Mouse (Mus musculus) Patski (cell line): ENCODE data around the gene Apoa5. TPM values are rescaled to one million over a fixed set of nuclear protein-coding genes. Genes with fewer than 3 reads are reported as not detected.

ENCODE experiments used
- ATAC-seq: fragments of 100-300 bp; one replicate; pipeline ENCODE4 v1.8.0; 2021
- CTCF ChIA-PET: fragments of 350-600 bp; sonication (Branson Sonifier 250); formaldehyde crosslinking; loops from one replicate; lab custom pipeline; 2022; ENCODE audit warnings: inconsistent platforms; lab: Charles Lee
- POLR2A ChIA-PET: fragments of 350-600 bp; sonication (Branson Sonifier 250); formaldehyde crosslinking; loops from one replicate; lab custom pipeline; 2022; ENCODE audit warnings: antibody characterized with exemption, inconsistent platforms; lab: Charles Lee
- DNase-seq: peaks from one replicate; pipeline ENCODE4 v3.0.0-alpha.2; 2011; ENCODE audit warnings: low read depth, low spot score
- H3K27me3 ChIP-seq: fragments of 371-371 bp; one replicate; pipeline ENCODE4 v1.5.1; 2021
- CTCF ChIP-seq: fragments of 100-300 bp; IDR thresholded peaks from one replicate; pipeline ENCODE4 v1.5.1; 2021
- in situ Hi-C: fragments of 300-500 bp; cut with MboI; formaldehyde crosslinking; loops from 3 replicates; pipeline ENCODE4 v1.11.1; 2018; ENCODE audit warnings: low pct_unique_long_range_greater_than_20kb, mixed read lengths
- polyA plus RNA-seq: library from polyadenylated mRNA; unstranded; gene quantifications from one replicate; pipeline ENCODE4 v1.2.3, GENCODE M21; 2021

Gene Apoa5
- polyA plus RNA-seq, 1 experiment from 2014 or later: not detected

GRCm38 (mm10) chr9:46235649-46236048 is 32.8 kb upstream of the Apoa5 start:
- H3K27me3 ChIP-seq: peaks cover 18% of the 10 kb centered on the region
- in situ Hi-C loops: no loop called here
- no peak for TF ChIP-seq CTCF
- ATAC-seq (no peak), DNase-seq (no peak)
- POLR2A ChIA-PET: no interaction called here
- CTCF ChIA-PET: interaction anchor here (0.7 kb wide), 1 partner anchor 315 kb away, joined by 3 read pairs; no protein-coding TSS in a partner anchor

GRCm38 (mm10) chr9:46238850-46239249 is 29.6 kb upstream of the Apoa5 start:
- CTCF ChIA-PET: interaction anchor here (2.3 kb wide), 1 partner anchor 9 kb away, joined by 8 read pairs; no protein-coding TSS in a partner anchor
- peaks cover 43% of the 10 kb centered on the region for H3K27me3 ChIP-seq
- POLR2A ChIA-PET: no interaction called here
- DNase-seq (no peak), ATAC-seq (no peak)
- TF ChIP-seq CTCF: no peak
- in situ Hi-C loops: no loop called here

DNA sequence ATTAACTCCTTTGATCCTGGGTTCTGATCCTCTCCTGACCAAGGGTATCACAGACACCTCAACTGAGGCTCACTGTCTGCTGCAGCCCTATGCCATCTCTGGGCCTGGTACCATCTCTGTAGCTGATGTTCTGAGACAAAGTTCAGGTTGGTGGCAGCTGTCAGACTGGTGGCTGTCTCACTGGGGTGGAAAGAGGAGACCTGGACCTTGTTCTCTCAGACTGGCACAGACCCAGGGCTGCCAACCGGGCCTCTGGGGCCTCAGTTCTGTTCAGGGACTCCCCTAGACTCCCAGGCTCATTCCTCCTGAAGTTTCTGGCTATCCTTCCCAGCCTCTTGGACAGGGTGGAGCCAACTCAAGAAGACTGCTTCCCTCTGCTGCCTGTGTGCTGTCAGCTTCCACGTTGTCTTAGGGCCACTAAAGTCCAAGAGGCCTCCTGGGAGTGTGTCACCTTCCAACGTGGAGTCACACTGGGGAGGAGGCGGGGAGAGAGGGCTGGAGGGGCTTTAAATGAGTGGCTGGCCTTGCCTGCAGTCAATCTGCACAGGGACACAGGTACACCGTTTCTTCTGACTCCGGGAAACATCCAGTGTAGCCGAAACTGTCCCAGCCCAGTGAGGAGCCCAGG is 27.8 kb upstream of the Apoa5 start, which contains the start of gene Apoa4:
Gene Apoa4, plus strand, starts transcription at position 171 of the 628 bp plus-strand sequence.
- ChIA-PET POLR2A (no interaction called here), CTCF (interaction anchor here (2.3 kb wide), 1 partner anchor 11 kb away, joined by 8 read pairs; no protein-coding TSS in a partner anchor)
- in situ Hi-C loops: no loop called here
- DNase-seq: no peak
- peaks cover 43% of the 10 kb centered on the region for H3K27me3 ChIP-seq
- no peak for TF ChIP-seq CTCF
- ATAC-seq: no peak

- ChIA-PET POLR2A (no interaction called here), CTCF (interaction anchor here (1.6 to 2.0 kb wide), 2 partner anchors 12 to 51 kb away, joined by 3 to 8 read pairs; no protein-coding TSS in a partner anchor)
- H3K27me3 ChIP-seq: peaks cover 43% of the 10 kb centered on the region
- DNase-seq: no peak
- no peak for TF ChIP-seq CTCF
- ATAC-seq: no peak
- in situ Hi-C loops: no loop called here
These were observed 26.6 kb upstream of the Apoa5 start for GRCm38 (mm10) chr9:46241818-46242217.

GRCm38 (mm10) chr9:46243122-46243521 is 25.3 kb upstream of the Apoa5 start:
- TF ChIP-seq CTCF: no peak
- DNase-seq (no peak), ATAC-seq (no peak)
- peaks cover 39% of the 10 kb centered on the region for H3K27me3 ChIP-seq
- ChIA-PET CTCF (interaction anchor here (0.6 to 2.0 kb wide), 3 partner anchors 13 to 1379 kb away, joined by 3 to 8 read pairs (median 3); no protein-coding TSS in a partner anchor), POLR2A (no interaction called here)
- in situ Hi-C loops: no loop called here

- H3K27me3 ChIP-seq: peaks cover 41% of the 10 kb centered on the region
- DNase-seq: no peak
- no peak for ATAC-seq
- POLR2A ChIA-PET: no interaction called here
- TF ChIP-seq CTCF: no peak
- CTCF ChIA-PET: interaction anchor here (1.3 kb wide), 1 partner anchor 302 kb away, joined by 3 read pairs; no protein-coding TSS in a partner anchor
- in situ Hi-C loops: no loop called here
These were observed 24.8 kb upstream of the Apoa5 start for GRCm38 (mm10) chr9:46243584-46243983.

DNA sequence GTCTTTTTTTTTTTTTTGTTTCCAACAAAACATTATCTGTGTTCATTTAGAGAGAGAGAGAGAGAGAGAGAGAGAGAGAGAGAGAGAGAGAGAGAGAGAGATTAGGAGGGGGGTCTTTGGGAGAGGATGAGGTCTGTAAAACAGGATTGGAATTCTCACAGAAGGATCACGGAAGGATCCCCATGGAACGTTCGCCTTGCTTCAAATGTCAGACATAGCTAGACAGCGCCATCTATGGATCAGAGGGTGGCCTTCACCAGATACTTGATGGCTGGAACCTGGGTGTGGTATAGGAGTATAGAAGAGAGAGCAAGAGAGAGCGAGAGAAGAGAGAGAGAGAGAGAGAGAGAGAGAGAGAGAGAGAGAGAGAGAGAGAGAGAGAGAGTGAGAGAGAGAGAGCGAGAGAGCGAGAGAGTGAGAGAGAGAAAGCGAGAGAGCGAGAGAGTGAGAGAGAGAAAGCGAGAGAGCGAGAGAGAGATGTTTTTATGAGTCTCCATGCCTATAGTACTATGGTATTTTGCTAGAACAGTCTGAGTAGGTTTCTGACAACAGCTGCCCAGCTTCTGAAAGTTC is 21.6 kb upstream of the Apoa5 start:
- H3K27me3 ChIP-seq: peaks cover 31% of the 10 kb centered on the region
- TF ChIP-seq CTCF: no peak
- ChIA-PET CTCF (interaction anchor here (0.7 to 3.3 kb wide), 6 partner anchors 10 to 54 kb away, joined by 3 to 19 read pairs (median 3); no protein-coding TSS in a partner anchor), POLR2A (interaction anchor here (0.6 kb wide), 1 partner anchor 310 kb away, joined by 6 read pairs; no protein-coding TSS in a partner anchor)
- ATAC-seq: peak; percentile 67
- peak; percentile 7 for DNase-seq
- in situ Hi-C loops: no loop called here

DNA sequence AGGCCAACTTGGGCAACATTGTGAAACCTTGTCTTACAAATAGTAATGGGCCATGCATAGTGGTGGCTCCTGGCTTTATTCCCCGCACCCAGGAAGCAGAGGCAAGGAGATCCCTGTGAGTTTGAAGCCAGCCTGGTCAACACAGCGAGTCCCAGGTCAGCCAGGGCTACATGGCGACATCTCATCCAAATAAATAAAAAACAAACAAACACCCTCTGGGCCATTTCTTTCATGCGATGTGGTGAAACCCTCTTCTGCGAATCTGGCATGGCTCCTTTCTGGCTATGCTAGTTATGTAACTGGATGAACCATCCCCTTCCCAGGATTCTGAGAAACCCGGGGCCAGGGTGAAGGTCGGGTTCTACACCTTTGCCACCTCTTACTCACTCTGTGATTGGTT is 12.3 kb upstream of the Apoa5 start:
- TF ChIP-seq CTCF: no peak
- POLR2A ChIA-PET: no interaction called here
- in situ Hi-C loops: no loop called here
- ATAC-seq (no peak), DNase-seq (no peak)
- CTCF ChIA-PET: no interaction called here
- peaks cover 26% of the 10 kb centered on the region for H3K27me3 ChIP-seq

DNA sequence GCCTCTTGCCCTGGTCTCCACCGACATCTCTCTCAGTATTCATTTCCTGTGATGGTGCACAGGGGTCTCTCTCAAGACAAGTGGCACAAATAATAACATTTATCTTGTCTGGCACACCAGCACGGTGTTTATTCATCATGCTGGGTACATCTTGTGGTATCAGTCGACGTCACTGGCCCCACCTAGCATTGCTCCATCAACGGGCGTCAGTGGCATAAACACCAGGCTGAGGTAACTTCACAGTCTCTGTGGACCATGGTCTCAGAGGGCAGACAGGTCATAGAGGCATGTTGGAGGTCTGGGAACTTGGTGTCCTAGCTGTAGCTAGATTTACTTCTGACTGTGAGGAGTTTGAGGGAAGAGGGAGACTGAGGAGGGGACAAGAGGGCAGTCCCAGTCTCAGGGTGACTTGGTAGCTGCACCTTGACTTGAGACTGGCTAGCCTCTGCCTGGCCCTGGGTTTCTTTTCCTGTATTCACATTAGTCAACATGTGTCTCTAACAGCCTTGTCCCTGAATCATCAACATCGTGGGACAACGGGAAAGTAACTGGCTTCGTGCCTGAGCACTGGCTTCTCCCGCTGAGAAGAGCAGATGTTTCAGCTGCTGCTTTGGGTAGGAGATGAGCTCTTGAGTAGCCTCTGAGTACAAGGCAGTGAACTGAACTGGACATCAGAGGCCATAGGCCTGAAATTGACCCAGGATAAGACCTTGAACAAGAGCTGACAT is 11.6 kb upstream of the Apoa5 start:
- DNase-seq: no peak
- TF ChIP-seq CTCF: no peak
- POLR2A ChIA-PET: no interaction called here
- H3K27me3 ChIP-seq: peaks cover 27% of the 10 kb centered on the region
- ATAC-seq: no peak
- in situ Hi-C loops: no loop called here
- CTCF ChIA-PET: interaction anchor here (1.0 kb wide), 1 partner anchor 11 kb away, joined by 4 read pairs; no protein-coding TSS in a partner anchor

- CTCF ChIA-PET: interaction anchor here (1.0 kb wide), 1 partner anchor 11 kb away, joined by 4 read pairs; no protein-coding TSS in a partner anchor
- DNase-seq (no peak), ATAC-seq (no peak)
- POLR2A ChIA-PET: no interaction called here
- TF ChIP-seq CTCF: no peak
- peaks cover 28% of the 10 kb centered on the region for H3K27me3 ChIP-seq
- in situ Hi-C loops: no loop called here
These were observed 10.9 kb upstream of the Apoa5 start for GRCm38 (mm10) chr9:46257546-46257945.
